Mouse (Mus musculus) neural tube, embryonic 13.5 days (tissue): Measurements from ENCODE around the gene Iqcb1. TPM values are rescaled to one million over a fixed set of nuclear protein-coding genes. Genes with fewer than 3 reads are reported as not detected.

Source experiments
- ATAC-seq: fragments of 200-750 bp; cut with Nextera tagmentation; 2 replicates; pipeline ENCODE4 v1.8.0; 2017; ENCODE audit warnings: low read depth, mild to moderate bottlenecking, moderate TSS enrichment, moderate library complexity
- H3K27ac ChIP-seq: fragments of 300-500 bp; sonication (generic); replicated peaks from 2 replicates; pipeline ENCODE4 v1.5.1; 2015; ENCODE audit warnings: moderate library complexity, mild to moderate bottlenecking, inconsistent platforms
- H3K27me3 ChIP-seq: fragments of 300-500 bp; sonication (generic); 2 replicates; pipeline ENCODE4 v1.6.1; 2015; ENCODE audit warnings: mild to moderate bottlenecking, inconsistent platforms
- H3K36me3 ChIP-seq: fragments of 300-500 bp; sonication (generic); 2 replicates; pipeline ENCODE4 v1.6.1; 2015; ENCODE audit warnings: mild to moderate bottlenecking, inconsistent platforms
- H3K4me1 ChIP-seq: fragments of 300-500 bp; sonication (generic); replicated peaks from 2 replicates; pipeline ENCODE4 v1.6.1; 2015; ENCODE audit warnings: inconsistent platforms
- H3K4me2 ChIP-seq: fragments of 300-500 bp; sonication (generic); 2 replicates; pipeline ENCODE4 v1.6.1; 2015; ENCODE audit warnings: inconsistent platforms, mild to moderate bottlenecking, moderate library complexity
- H3K4me3 ChIP-seq: fragments of 300-500 bp; sonication (generic); 2 replicates; pipeline ENCODE4 v1.5.1; 2015; ENCODE audit warnings: mild to moderate bottlenecking, inconsistent platforms
- H3K9ac ChIP-seq: fragments of 300-500 bp; sonication (generic); 2 replicates; pipeline ENCODE4 v1.6.1; 2015; ENCODE audit warnings: moderate library complexity, mild to moderate bottlenecking, inconsistent platforms
- H3K9me3 ChIP-seq: fragments of 300-500 bp; sonication (generic); 2 replicates; pipeline ENCODE4 v1.6.1; 2016; ENCODE audit warnings: inconsistent platforms
- WGBS: fragments of 180-500 bp; shearing (Covaris S2); methylation state at CpG from one replicate; pipeline ENCODE4 v1.1.7; 2015; 5-methylcytosine and 5-hydroxymethylcytosine counted together
- polyA plus RNA-seq: library from polyadenylated mRNA; unstranded; fragments of >200 nt; fragmentation: Nextera tagmentation; extraction: Ambion mirVana; gene quantifications from 2 replicates; pipeline ENCODE4 v1.2.1, GENCODE M21; 2015

The Iqcb1 gene
- polyA plus RNA-seq = 59.3 and 67.2 TPM in 2 replicates

- Histone ChIP-seq H3K27me3 (peaks cover 12% of the 10 kb centered on the region), H3K9ac (peak within 1 kb of the TSS; percentile 92), H3K4me3 (peak within 1 kb of the TSS; percentile 90), H3K4me1 (peaks cover 24% of the 10 kb centered on the region), H3K27ac (peak within 1 kb of the TSS; percentile 86), H3K36me3 (no peaks in the 10 kb centered on the region), H3K9me3 (no peaks in the 10 kb centered on the region), H3K4me2 (peak within 1 kb of the TSS; percentile 79)
- under 1% methylated on average over 64 of the region's 64 CpGs for WGBS
- ATAC-seq = peak; percentile 99
Observed at GRCm38 (mm10) chr16:36828054-36828786, at the start of gene Iqcb1. Gene Iqcb1 (plus strand): TSS chr16:36828385.

DNA sequence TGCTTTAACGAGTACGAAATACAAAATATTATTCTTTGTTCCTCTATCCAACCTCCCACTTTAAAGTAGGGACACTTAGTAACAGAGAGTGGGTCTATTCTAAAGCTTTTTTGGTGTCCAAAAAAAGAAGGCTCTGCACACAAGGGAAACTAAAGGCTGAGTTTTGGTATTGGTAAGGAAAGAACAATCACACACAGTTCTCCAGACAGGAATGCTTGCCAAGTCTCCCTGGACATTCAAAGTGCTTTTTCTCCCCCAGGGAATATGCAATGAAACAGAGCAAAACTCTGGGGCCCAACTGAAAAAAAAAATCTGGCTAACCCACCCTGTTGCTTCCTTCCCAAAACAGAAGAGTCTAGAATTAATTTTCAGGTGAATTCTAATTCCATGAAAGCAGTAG lies 44.0 kb upstream of the Iqcb1 start:
- no peak for ATAC-seq
- Histone ChIP-seq H3K27me3 (no peaks in the 10 kb centered on the region), H3K4me1 (no peaks in the 10 kb centered on the region), H3K9me3 (no peaks in the 10 kb centered on the region), H3K27ac (peak overlapping the region; percentile 59), H3K4me2 (peak overlapping the region; percentile 15), H3K9ac (no peak overlapping the region), H3K36me3 (no peaks in the 10 kb centered on the region), H3K4me3 (peak overlapping the region; percentile 10)
- 79% methylated on average over 2 of the region's 2 CpGs for WGBS

DNA sequence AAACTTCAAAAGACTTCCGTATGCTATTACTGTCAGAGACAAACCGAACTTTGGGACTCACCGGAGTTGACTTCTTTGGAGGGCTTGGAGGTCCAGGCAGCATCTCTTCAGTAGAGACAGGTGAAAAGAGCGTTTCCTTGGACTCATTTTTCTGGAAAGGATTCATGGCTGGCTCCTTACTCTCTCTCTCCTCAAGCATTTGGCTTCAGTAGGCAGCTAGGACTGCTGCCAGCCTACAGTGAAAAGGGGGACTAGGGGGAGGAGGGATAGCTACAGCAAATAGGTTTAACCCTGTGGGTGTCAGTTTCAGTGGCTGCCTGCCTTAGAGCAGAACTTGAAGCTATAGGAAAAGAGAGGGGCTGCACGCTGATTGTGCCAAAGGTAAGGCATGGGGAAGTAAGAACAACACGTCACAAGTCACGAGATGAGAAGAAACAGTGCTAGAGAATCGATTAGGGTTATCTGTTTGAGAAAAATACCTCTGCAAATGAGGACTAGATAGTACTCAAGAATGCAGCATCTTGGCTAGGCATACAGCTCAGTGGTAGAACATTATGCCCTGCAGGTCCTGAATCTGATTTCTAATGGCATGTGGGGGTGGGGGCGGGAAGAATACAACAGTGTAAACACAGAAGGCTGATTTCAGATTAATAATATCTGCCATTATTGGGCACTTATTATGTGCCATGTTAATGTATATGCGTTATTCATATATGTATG lies 43.4 kb upstream of the Iqcb1 start, which contains the start of gene Slc15a2:
TSS of gene Slc15a2 (minus strand) at position 369 of the 720 bp plus-strand sequence.
- H3K9me3 ChIP-seq = no peaks in the 10 kb centered on the region
- ATAC-seq = peak; percentile 76
- H3K4me2 ChIP-seq = peak within 1 kb of the TSS; percentile 15
- no peaks in the 10 kb centered on the region for H3K36me3 ChIP-seq
- H3K4me1 ChIP-seq = no peaks in the 10 kb centered on the region
- WGBS = 76% methylated on average over 10 of the region's 10 CpGs
- H3K27ac ChIP-seq = peak within 1 kb of the TSS; percentile 59
- H3K27me3 ChIP-seq = no peaks in the 10 kb centered on the region
- H3K9ac ChIP-seq = no peak within 1 kb of the TSS
- peak within 1 kb of the TSS; percentile 10 for H3K4me3 ChIP-seq

DNA sequence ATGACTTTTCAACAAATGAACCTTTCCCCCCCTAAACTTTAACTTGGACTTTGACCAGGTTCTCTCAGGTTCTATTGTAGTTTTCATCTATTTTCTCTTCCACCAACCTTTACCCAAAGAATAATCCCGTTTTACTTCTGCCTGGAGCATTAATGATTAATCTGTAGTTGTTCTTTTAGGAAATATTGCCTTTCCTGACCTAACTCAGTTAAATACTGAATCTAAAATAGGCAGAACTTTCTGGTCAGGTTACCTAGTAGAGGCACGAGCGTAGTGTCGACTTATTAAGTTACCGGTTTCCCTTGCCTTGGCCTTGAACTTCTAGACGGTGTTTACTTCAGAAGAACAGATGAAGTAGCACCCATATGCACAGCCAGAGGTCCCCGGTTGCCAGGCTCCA lies 41.7 kb upstream of the Iqcb1 start:
- 93% methylated on average over 7 of the region's 7 CpGs for WGBS
- no peak for ATAC-seq

DNA sequence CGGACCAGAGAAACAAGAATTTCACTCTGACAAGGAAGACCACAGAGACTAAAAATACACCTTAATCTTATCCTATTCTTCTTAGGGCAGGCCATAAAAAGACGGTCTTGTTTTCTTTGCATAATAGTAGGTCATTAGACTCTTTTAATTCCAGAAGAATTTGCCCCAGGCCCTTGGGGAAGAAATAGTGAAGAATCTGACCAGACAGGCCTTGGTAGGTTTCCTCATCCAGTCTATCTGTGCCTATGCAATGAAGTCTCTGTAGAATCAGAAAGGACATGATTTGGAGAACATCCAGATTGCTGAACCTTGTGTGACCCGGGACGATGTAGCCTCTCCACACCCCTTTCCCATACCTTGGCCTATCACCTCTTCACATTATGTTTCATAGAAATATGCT lies 38.0 kb upstream of the Iqcb1 start:
- no peak overlapping the region for H3K4me2 ChIP-seq
- 89% methylated on average over 4 of the region's 4 CpGs for WGBS
- H3K36me3 ChIP-seq = no peaks in the 10 kb centered on the region
- no peak for ATAC-seq
- no peaks in the 10 kb centered on the region for H3K9me3 ChIP-seq
- H3K4me1 ChIP-seq = no peaks in the 10 kb centered on the region
- no peak overlapping the region for H3K27ac ChIP-seq
- no peak overlapping the region for H3K4me3 ChIP-seq
- no peaks in the 10 kb centered on the region for H3K27me3 ChIP-seq
- H3K9ac ChIP-seq = no peak overlapping the region

More for the DNA sequence above, 41.7 kb upstream of the Iqcb1 start:
- H3K9ac ChIP-seq = no peak overlapping the region
- H3K36me3 ChIP-seq = no peaks in the 10 kb centered on the region
- H3K27me3 ChIP-seq = no peaks in the 10 kb centered on the region
- no peak overlapping the region for H3K4me2 ChIP-seq
- no peak overlapping the region for H3K27ac ChIP-seq
- H3K9me3 ChIP-seq = no peaks in the 10 kb centered on the region
- H3K4me1 ChIP-seq = no peaks in the 10 kb centered on the region
- no peak overlapping the region for H3K4me3 ChIP-seq

DNA sequence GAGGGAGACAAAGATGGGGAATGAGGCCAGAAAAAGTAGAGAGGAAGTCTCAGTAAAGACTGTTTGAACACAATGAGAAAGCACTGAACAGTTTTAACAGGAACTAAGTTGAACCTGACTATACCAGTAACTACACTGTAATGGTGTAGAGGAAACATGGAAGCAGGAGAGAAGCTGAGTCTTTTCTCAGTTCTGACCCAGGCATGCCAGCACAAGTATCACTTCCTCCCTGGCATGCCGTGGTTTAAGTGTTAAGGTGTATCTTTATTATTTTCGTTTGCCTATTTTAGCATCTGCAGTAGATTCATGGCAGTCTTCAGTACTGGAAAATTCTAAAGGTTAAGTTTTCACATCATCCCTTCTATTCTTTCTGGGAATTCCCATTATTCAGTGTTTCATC lies 33.2 kb upstream of the Iqcb1 start:
- 89% methylated on average over 2 of the region's 2 CpGs for WGBS

GRCm38 (mm10) chr16:36798334-36798733 lies 29.9 kb upstream of the Iqcb1 start:
- Histone ChIP-seq H3K27me3 (no peaks in the 10 kb centered on the region), H3K9ac (no peak overlapping the region), H3K27ac (no peak overlapping the region), H3K9me3 (0 out of 2 replicates have a peak, but pooled peaks cover 3% of the 10 kb centered on the region), H3K4me1 (no peaks in the 10 kb centered on the region), H3K4me3 (no peak overlapping the region), H3K36me3 (no peaks in the 10 kb centered on the region), H3K4me2 (no peak overlapping the region)
- no peak for ATAC-seq
- 79% methylated on average over 2 of the region's 2 CpGs for WGBS

More for the DNA sequence above, 33.2 kb upstream of the Iqcb1 start:
- Histone ChIP-seq H3K4me3 (no peak overlapping the region), H3K36me3 (no peaks in the 10 kb centered on the region), H3K4me2 (no peak overlapping the region), H3K9me3 (no peaks in the 10 kb centered on the region), H3K27ac (no peak overlapping the region), H3K27me3 (no peaks in the 10 kb centered on the region), H3K9ac (no peak overlapping the region), H3K4me1 (no peaks in the 10 kb centered on the region)
- no peak for ATAC-seq

- no peaks in the 10 kb centered on the region for H3K27me3 ChIP-seq
- H3K36me3 ChIP-seq = no peaks in the 10 kb centered on the region
- 0 out of 2 replicates have a peak, but pooled peaks cover 3% of the 10 kb centered on the region for H3K9me3 ChIP-seq
- H3K4me2 ChIP-seq = no peak overlapping the region
- no peak overlapping the region for H3K4me3 ChIP-seq
- no peak for ATAC-seq
- H3K9ac ChIP-seq = no peak overlapping the region
- H3K27ac ChIP-seq = no peak overlapping the region
- H3K4me1 ChIP-seq = no peaks in the 10 kb centered on the region
- WGBS = 91% methylated on average over 3 of the region's 3 CpGs
Observed at GRCm38 (mm10) chr16:36802361-36802760, 25.8 kb upstream of the Iqcb1 start.

DNA sequence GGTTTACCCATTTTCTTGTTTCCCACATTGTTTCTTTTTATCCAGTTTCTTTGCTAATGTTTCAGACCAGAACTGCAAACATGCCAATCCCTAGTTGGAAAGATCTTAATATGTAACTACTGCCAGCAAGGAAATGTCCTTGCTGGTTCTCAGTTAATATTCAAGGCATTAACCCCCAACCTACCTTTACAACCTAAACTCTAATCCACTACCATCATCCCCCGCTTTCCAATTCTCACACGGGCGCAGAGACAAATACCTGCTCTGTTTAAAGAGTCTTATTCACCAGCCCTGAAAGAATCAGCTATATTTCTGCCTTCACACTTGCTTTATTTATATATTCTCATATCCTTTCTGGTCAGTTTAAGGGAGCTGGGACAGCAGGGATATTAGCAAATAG lies 19.6 kb upstream of the Iqcb1 start:
- no peaks in the 10 kb centered on the region for H3K9me3 ChIP-seq
- H3K4me2 ChIP-seq = no peak overlapping the region
- H3K9ac ChIP-seq = no peak overlapping the region
- H3K27me3 ChIP-seq = no peaks in the 10 kb centered on the region
- no peaks in the 10 kb centered on the region for H3K36me3 ChIP-seq
- no peak overlapping the region for H3K27ac ChIP-seq
- no peak overlapping the region for H3K4me3 ChIP-seq
- no peaks in the 10 kb centered on the region for H3K4me1 ChIP-seq
- no peak for ATAC-seq
- 87% methylated on average over 3 of the region's 3 CpGs for WGBS

- Histone ChIP-seq H3K27me3 (no peaks in the 10 kb centered on the region), H3K4me1 (no peaks in the 10 kb centered on the region), H3K9ac (no peak overlapping the region), H3K9me3 (no peaks in the 10 kb centered on the region), H3K36me3 (no peaks in the 10 kb centered on the region), H3K4me2 (no peak overlapping the region), H3K27ac (no peak overlapping the region), H3K4me3 (no peak overlapping the region)
- ATAC-seq = no peak
- 60% methylated on average over 3 of the region's 3 CpGs for WGBS
Observed at GRCm38 (mm10) chr16:36813680-36814079, 14.5 kb upstream of the Iqcb1 start.

GRCm38 (mm10) chr16:36816916-36817315 lies 11.3 kb upstream of the Iqcb1 start:
- Histone ChIP-seq H3K4me1 (no peaks in the 10 kb centered on the region), H3K4me3 (no peak overlapping the region), H3K4me2 (no peak overlapping the region), H3K27me3 (no peaks in the 10 kb centered on the region), H3K9me3 (no peaks in the 10 kb centered on the region), H3K9ac (no peak overlapping the region), H3K27ac (no peak overlapping the region), H3K36me3 (no peaks in the 10 kb centered on the region)
- peak; percentile 71 for ATAC-seq

GRCm38 (mm10) chr16:36817321-36817926 lies 10.8 kb upstream of the Iqcb1 start:
- WGBS = 23% methylated on average over 7 of the region's 7 CpGs
- no peaks in the 10 kb centered on the region for H3K9me3 ChIP-seq
- H3K9ac ChIP-seq = no peak overlapping the region
- H3K4me3 ChIP-seq = no peak overlapping the region
- no peaks in the 10 kb centered on the region for H3K27me3 ChIP-seq
- no peak overlapping the region for H3K4me2 ChIP-seq
- peak; percentile 96 for ATAC-seq
- no peaks in the 10 kb centered on the region for H3K36me3 ChIP-seq
- no peak overlapping the region for H3K27ac ChIP-seq
- no peaks in the 10 kb centered on the region for H3K4me1 ChIP-seq
